Mouse (Mus musculus) neural tube, embryonic 14.5 days (tissue): ENCODE measurements around the gene Msantd3. TPM values are rescaled to one million over a fixed set of nuclear protein-coding genes. Genes with fewer than 3 reads are reported as not detected.

Source experiments
- ATAC-seq: fragments of 200-750 bp; cut with Nextera tagmentation; 2 replicates; pipeline ENCODE4 v1.8.0; 2017; ENCODE audit warnings: low read depth, mild to moderate bottlenecking, moderate TSS enrichment, moderate library complexity
- H3K27ac ChIP-seq: fragments of 300-500 bp; sonication (generic); 2 replicates; pipeline ENCODE4 v1.5.1; 2014; ENCODE audit warnings: low read depth, mild to moderate bottlenecking, control low read depth, low read length, moderate library complexity, mixed read lengths
- H3K27me3 ChIP-seq: fragments of 300-500 bp; sonication (generic); 2 replicates; pipeline ENCODE4 v1.6.1; 2014; ENCODE audit warnings: low read length; ENCODE audit not compliant: control insufficient read depth, insufficient read depth
- H3K36me3 ChIP-seq: fragments of 300-500 bp; sonication (generic); 2 replicates; pipeline ENCODE4 v1.6.1; 2014; ENCODE audit warnings: low read length, mixed read lengths; ENCODE audit not compliant: control insufficient read depth, insufficient read depth
- H3K4me1 ChIP-seq: fragments of 300-500 bp; sonication (generic); 2 replicates; pipeline ENCODE4 v1.6.1; 2014; ENCODE audit warnings: low read length; ENCODE audit not compliant: control insufficient read depth, insufficient read depth
- H3K4me2 ChIP-seq: fragments of 300-500 bp; sonication (generic); 2 replicates; pipeline ENCODE4 v1.6.1; 2014; ENCODE audit warnings: mild to moderate bottlenecking, low read depth, low read length, control low read depth
- H3K4me3 ChIP-seq: fragments of 300-500 bp; sonication (generic); 2 replicates; pipeline ENCODE4 v1.5.1; 2014; ENCODE audit warnings: low read depth, low read length, control low read depth, mixed read lengths
- H3K9ac ChIP-seq: fragments of 300-500 bp; sonication (generic); replicated peaks from 2 replicates; pipeline ENCODE4 v1.6.1; 2014; ENCODE audit warnings: low read depth, mild to moderate bottlenecking, control low read depth, low read length, mixed read lengths
- H3K9me3 ChIP-seq: fragments of 300-500 bp; sonication (generic); 2 replicates; pipeline ENCODE4 v1.6.1; 2016; ENCODE audit warnings: low read length; ENCODE audit not compliant: control insufficient read depth
- WGBS: fragments of 180-500 bp; shearing (Covaris S2); extraction: QIAGEN DNeasy Blood & Tissue Kit; methylation state at CpG from one replicate; pipeline ENCODE4 v1.1.7; 2014; 5-methylcytosine and 5-hydroxymethylcytosine counted together
- polyA plus RNA-seq: library from polyadenylated mRNA; unstranded; fragments of >200 nt; fragmentation: Nextera tagmentation; extraction: Ambion mirVana; gene quantifications from 2 replicates; pipeline ENCODE4 v1.2.1, GENCODE M21; 2014

Msantd3 gene
- polyA plus RNA-seq, 1 experiment from 2014 or later = 23.8 TPM

GRCm38 (mm10) chr4:48578399-48578798 lies 38.7 kb downstream of the Msantd3 start:
- no peak overlapping the region for H3K4me2 ChIP-seq
- no peak overlapping the region for H3K9ac ChIP-seq
- H3K27me3 ChIP-seq = no peaks in the 10 kb centered on the region
- H3K4me1 ChIP-seq = no peaks in the 10 kb centered on the region
- no peak overlapping the region for H3K27ac ChIP-seq
- no peaks in the 10 kb centered on the region for H3K36me3 ChIP-seq
- 54% methylated on average over 4 of the region's 4 CpGs for WGBS
- no peak for ATAC-seq
- no peaks in the 10 kb centered on the region for H3K9me3 ChIP-seq
- no peak overlapping the region for H3K4me3 ChIP-seq

- H3K4me1 ChIP-seq = no peaks in the 10 kb centered on the region
- 53% methylated on average over 6 of the region's 6 CpGs for WGBS
- H3K9me3 ChIP-seq = no peaks in the 10 kb centered on the region
Measured at GRCm38 (mm10) chr4:48579475-48580110, 39.9 kb downstream of the Msantd3 start.

GRCm38 (mm10) chr4:48581201-48581600 lies 41.5 kb downstream of the Msantd3 start:
- Histone ChIP-seq H3K27ac (no peak overlapping the region), H3K4me1 (no peaks in the 10 kb centered on the region), H3K9ac (no peak overlapping the region), H3K36me3 (no peaks in the 10 kb centered on the region), H3K4me3 (no peak overlapping the region), H3K27me3 (no peaks in the 10 kb centered on the region), H3K9me3 (no peaks in the 10 kb centered on the region), H3K4me2 (no peak overlapping the region)
- ATAC-seq = no peak
- WGBS = 5% methylated on average over 2 of the region's 2 CpGs

More at GRCm38 (mm10) chr4:48579475-48580110, 39.9 kb downstream of the Msantd3 start:
- Histone ChIP-seq H3K9ac (no peak overlapping the region), H3K27ac (no peak overlapping the region), H3K36me3 (no peaks in the 10 kb centered on the region), H3K27me3 (no peaks in the 10 kb centered on the region), H3K4me3 (no peak overlapping the region), H3K4me2 (no peak overlapping the region)
- no peak for ATAC-seq

- 64% methylated on average over 2 of the region's 3 CpGs for WGBS
- Histone ChIP-seq H3K27me3 (no peaks in the 10 kb centered on the region), H3K4me2 (no peak overlapping the region), H3K4me3 (no peak overlapping the region), H3K9ac (no peak overlapping the region), H3K36me3 (no peaks in the 10 kb centered on the region), H3K9me3 (no peaks in the 10 kb centered on the region), H3K27ac (no peak overlapping the region), H3K4me1 (0 out of 2 replicates have a peak, but pooled peaks cover 3% of the 10 kb centered on the region)
- no peak for ATAC-seq
Measured at GRCm38 (mm10) chr4:48581993-48582392, 42.3 kb downstream of the Msantd3 start.

- H3K27ac ChIP-seq = no peak overlapping the region
- 43% methylated on average over 2 of the region's 2 CpGs for WGBS
Measured at GRCm38 (mm10) chr4:48582941-48583340, 43.2 kb downstream of the Msantd3 start.

GRCm38 (mm10) chr4:48584421-48585240 lies 44.9 kb downstream of the Msantd3 start, which contains the start of gene Tmeff1:
Gene Tmeff1, plus strand, starts transcription at chr4:48585174.
- H3K4me1 ChIP-seq = 0 out of 2 replicates have a peak, but pooled peaks cover 9% of the 10 kb centered on the region
- ATAC-seq = peak; percentile 86

More at GRCm38 (mm10) chr4:48582941-48583340, 43.2 kb downstream of the Msantd3 start:
- H3K9me3 ChIP-seq = no peaks in the 10 kb centered on the region
- ATAC-seq = no peak
- H3K4me3 ChIP-seq = no peak overlapping the region
- no peak overlapping the region for H3K9ac ChIP-seq
- no peaks in the 10 kb centered on the region for H3K36me3 ChIP-seq
- 0 out of 2 replicates have a peak, but pooled peaks cover 9% of the 10 kb centered on the region for H3K4me1 ChIP-seq
- H3K4me2 ChIP-seq = no peak overlapping the region
- no peaks in the 10 kb centered on the region for H3K27me3 ChIP-seq

GRCm38 (mm10) chr4:48585241-48586098 lies 45.7 kb downstream of the Msantd3 start:
- H3K9ac ChIP-seq = peak overlapping the region; percentile 99
- no peaks in the 10 kb centered on the region for H3K9me3 ChIP-seq
- peak overlapping the region; percentile 98 for H3K27ac ChIP-seq
- H3K27me3 ChIP-seq = no peaks in the 10 kb centered on the region
- WGBS = under 1% methylated on average over 64 of the region's 92 CpGs
- H3K4me2 ChIP-seq = peak overlapping the region; percentile 80
- peaks cover 16% of the 10 kb centered on the region; the same call in 1 of the 2 replicates for H3K4me1 ChIP-seq
- peak overlapping the region; percentile 92 for H3K4me3 ChIP-seq
- H3K36me3 ChIP-seq = no peaks in the 10 kb centered on the region
- ATAC-seq = peak; percentile 75

More at GRCm38 (mm10) chr4:48584421-48585240, 44.9 kb downstream of the Msantd3 start, which contains the start of gene Tmeff1:
- Histone ChIP-seq H3K27ac (peak within 1 kb of the TSS; percentile 98), H3K36me3 (no peaks in the 10 kb centered on the region), H3K27me3 (no peaks in the 10 kb centered on the region), H3K4me3 (peak within 1 kb of the TSS; percentile 92), H3K9me3 (no peaks in the 10 kb centered on the region), H3K4me2 (peak within 1 kb of the TSS; percentile 80), H3K9ac (peak within 1 kb of the TSS; percentile 99)
- 1% methylated on average over 41 of the region's 64 CpGs for WGBS

DNA sequence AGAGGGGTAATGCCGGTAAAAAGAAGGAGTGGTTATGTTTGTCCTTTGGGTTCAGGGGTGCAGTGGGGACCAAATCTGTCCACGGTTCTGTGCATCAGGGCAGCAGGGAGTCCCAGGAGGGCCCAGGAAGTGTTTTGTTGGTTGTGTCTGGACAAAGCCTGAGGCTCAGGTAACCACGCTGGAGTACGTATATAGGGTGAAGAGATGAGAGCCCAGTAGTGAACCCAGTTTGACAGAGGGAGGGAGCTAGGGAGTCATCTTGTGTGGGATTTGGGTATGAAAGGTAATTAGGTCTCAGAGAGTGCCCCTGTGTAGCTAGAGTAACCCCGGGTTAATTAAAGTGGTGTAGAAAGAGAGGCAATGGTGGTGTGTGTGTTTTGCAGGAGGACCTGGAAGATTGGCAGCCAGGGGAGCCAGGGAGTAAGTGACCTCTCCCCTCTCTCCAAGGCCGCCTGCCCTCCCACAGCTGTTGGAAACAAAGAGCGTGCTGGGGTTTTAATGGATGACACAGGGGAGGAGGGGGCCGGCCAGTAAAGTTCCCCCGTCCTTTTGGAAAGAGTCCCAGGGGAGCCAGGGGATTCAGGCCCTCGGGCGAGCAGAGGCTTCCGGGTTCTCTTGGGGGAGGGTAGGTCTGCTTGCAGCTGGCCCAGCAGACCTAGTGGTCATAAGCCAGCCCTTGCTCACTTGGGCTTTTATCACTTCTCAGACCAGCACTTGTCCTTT lies 46.5 kb downstream of the Msantd3 start:
- Histone ChIP-seq H3K36me3 (no peaks in the 10 kb centered on the region), H3K9ac (peak overlapping the region; percentile 99), H3K4me2 (peak overlapping the region; percentile 80), H3K9me3 (no peaks in the 10 kb centered on the region), H3K27ac (peak overlapping the region; percentile 98), H3K4me1 (peaks cover 16% of the 10 kb centered on the region; the same call in 1 of the 2 replicates), H3K4me3 (peak overlapping the region; percentile 92), H3K27me3 (no peaks in the 10 kb centered on the region)
- under 1% methylated on average over 11 of the region's 12 CpGs for WGBS
- ATAC-seq = peak; percentile 42
